In genomic region chr9:117566293-117566692, GRCm38 (mm10) we compare ENCODE assay signal across 10 mouse cellular contexts.
DNase-seq lines count a peak whose midpoint lies in the region; ATAC-seq and TF ChIP-seq lines count a peak whose summit lies in the region.
"Had no signal": no experiment of that assay in that cellular context is flagged by ENCODE, and none has a peak within 500 bp of the region (broad histone marks: within the 10 kb centered on the region; RNA-seq: fewer than 3 reads in every experiment).

No protein-coding gene starts in this region.

- H3K9ac ChIP-seq in kidney, embryonic 14.5 days (ENCODE audit: low read depth, low read length): no peak overlapping the region
- H3K9ac ChIP-seq in limb, embryonic 15.5 days: no peak overlapping the region

- DNase-seq in adrenal gland, adult 2 months: peak; percentile 3
- no peak for DNase-seq in adrenal gland, adult (ENCODE audit: inconsistent age in 2 of 2, low spot score in 1 of 2)
- DNase-seq in kidney, adult 11 months: peak; percentile 2
- peak; percentile 2 to 4 for DNase-seq in kidney, adult 8-10 months
- DNase-seq in adipocyte (ENCODE audit: low spot score): no peak
- DNase-seq in cerebellum, adult 2 months: no peak
- DNase-seq: cerebellum, adult 8-10 months; spleen, adult 18-20 months had no signal

- H3K4me1 ChIP-seq in kidney, embryonic 14.5 days (ENCODE audit: control insufficient read depth, insufficient read depth, low read length): no peaks in the 10 kb centered on the region
- peaks cover 19% of the 10 kb centered on the region; the same call in 1 of the 2 replicates for H3K4me1 ChIP-seq in limb, embryonic 15.5 days
- H3K4me1 ChIP-seq in cerebellum, adult 2 months (ENCODE audit: control insufficient read depth, insufficient read depth, low read length): no peaks in the 10 kb centered on the region

- no peak for TF ChIP-seq CTCF in cerebellum, adult 2 months (IDR thresholded peaks at IDR 0.05; ENCODE audit: borderline replicate concordance, insufficient read depth, low read depth, low read length)

- H3K27ac ChIP-seq in kidney, embryonic 14.5 days (ENCODE audit: low read depth, low read length): no peak overlapping the region
- peak overlapping the region; percentile 51; the same call in 1 of the 2 replicates for H3K27ac ChIP-seq in limb, embryonic 15.5 days
- no peak overlapping the region for H3K27ac ChIP-seq in cerebellum, adult 2 months (ENCODE audit: insufficient read depth, low read length)

- no peak for TF ChIP-seq POLR2A in cerebellum, adult 2 months (IDR thresholded peaks at IDR 0.05; ENCODE audit: borderline replicate concordance, insufficient read depth, low read length)

- H3K9me3 ChIP-seq in kidney, embryonic 14.5 days (ENCODE audit: control insufficient read depth, low read length): no peaks in the 10 kb centered on the region
- H3K9me3 ChIP-seq in limb, embryonic 15.5 days: no peaks in the 10 kb centered on the region

- H3K4me2 ChIP-seq in kidney, embryonic 14.5 days (replicated peaks; ENCODE audit: low read depth, low read length): no peak overlapping the region
- no peak overlapping the region for H3K4me2 ChIP-seq in limb, embryonic 15.5 days

- whole genome bisulfite sequencing in kidney, embryonic 14.5 days: 28% methylated on average over 10 of the region's 10 CpGs
- 32% methylated on average over 10 of the region's 10 CpGs for WGBS in limb, embryonic 15.5 days
- 68% methylated on average over 10 of the region's 10 CpGs for WGBS in cerebellum, adult 2 months

- H3K36me3 ChIP-seq in kidney, embryonic 14.5 days (ENCODE audit: control insufficient read depth, insufficient read depth, low read length): no peaks in the 10 kb centered on the region
- no peaks in the 10 kb centered on the region for H3K36me3 ChIP-seq in limb, embryonic 15.5 days

- ATAC-seq in kidney, embryonic 14.5 days (ENCODE audit: low FRiP score, low TSS enrichment): no peak
- ATAC-seq in limb, embryonic 15.5 days (ENCODE audit: insufficient number of reproducible peaks, low FRiP score, low TSS enrichment, low read depth): peak; percentile 71; the same call in 1 of the 2 replicates

- H3K4me3 ChIP-seq in kidney, embryonic 14.5 days (ENCODE audit: low read length): no peak overlapping the region
- no peak overlapping the region for H3K4me3 ChIP-seq in limb, embryonic 15.5 days
- H3K4me3 ChIP-seq in cerebellum, adult 2 months (replicated peaks; ENCODE audit: insufficient read depth, low read depth, low read length): no peak overlapping the region

- no peaks in the 10 kb centered on the region for H3K27me3 ChIP-seq in kidney, embryonic 14.5 days (ENCODE audit: control insufficient read depth, insufficient read depth, low read length)
- no peaks in the 10 kb centered on the region for H3K27me3 ChIP-seq in limb, embryonic 15.5 days
- H3K27me3 ChIP-seq in cerebellum, adult 2 months (ENCODE audit: control insufficient read depth, insufficient read depth, low read length): no peaks in the 10 kb centered on the region

Comparison
In these comparisons a context has a peak if more than half of its experiments do, and no peak if none do; other contexts are left out.
1. DNase-seq: peak in adrenal gland, adult 2 months (single experiment), kidney, adult 11 months (single experiment) and kidney, adult 8-10 months (2 of 2); none in adrenal gland, adult (0 of 2), adipocyte (single experiment) and cerebellum, adult 2 months (0 of 2).